25 mouse cellular contexts compared by ENCODE assay signal in the genomic region with DNA sequence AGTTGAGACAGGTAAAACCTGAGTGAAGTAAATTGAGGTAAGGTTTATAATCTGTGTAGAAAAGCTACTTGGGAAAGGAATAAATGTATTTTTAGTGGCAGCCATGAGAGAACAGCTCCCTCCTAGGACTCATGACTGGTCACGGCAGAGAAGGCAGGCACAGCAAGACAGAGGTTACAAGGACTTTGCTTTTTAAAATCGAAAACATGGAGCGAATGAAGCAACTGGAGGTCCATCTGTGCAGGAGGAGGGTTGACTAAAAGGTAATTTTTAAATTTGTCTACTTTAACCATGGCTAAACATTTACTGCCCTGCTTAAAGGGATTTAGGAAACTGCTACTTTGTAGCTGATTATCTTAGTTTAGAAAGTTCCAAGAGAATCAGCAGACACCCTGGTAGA. TPM values are rescaled to one million over a fixed set of nuclear protein-coding genes. Genes with fewer than 3 reads are reported as not detected.
"Had no signal": no experiment of that assay in that cellular context is flagged by ENCODE, and none has a peak within 500 bp of the region (broad histone marks: within the 10 kb centered on the region; RNA-seq: fewer than 3 reads in every experiment).

No protein-coding gene starts in this region.

- DNase-seq: layer of hippocampus, adult 9-11 months; liver; lung, adult 18-20 months; lung, postnatal 10 days; lung, postnatal 36 days; midbrain, embryonic 14.5 days; right cerebral cortex, adult 18-20 months; right cerebral cortex, postnatal 14 days; right cerebral cortex, postnatal 4 days; thymus, adult 2 months; thymus, postnatal 14 days; thymus, postnatal 4 days had no signal

- H3K9ac ChIP-seq: hindbrain, embryonic 15.5 days; intestine, embryonic 15.5 days; limb, embryonic 13.5 days; liver, embryonic 12.5 days; liver, embryonic 15.5 days; lung, embryonic 15.5 days had no signal

- ATAC-seq: intestine, embryonic 15.5 days; liver, embryonic 12.5 days had no signal

- H3K27ac ChIP-seq: hindbrain, embryonic 15.5 days; intestine, embryonic 15.5 days; layer of hippocampus, adult 2 months; limb, embryonic 10.5 days; limb, embryonic 13.5 days; liver, embryonic 12.5 days; liver, embryonic 15.5 days; lung, embryonic 15.5 days; stomach, postnatal 0 days had no signal

- H3K4me2 ChIP-seq: hindbrain, embryonic 15.5 days; intestine, embryonic 15.5 days; limb, embryonic 13.5 days; liver, embryonic 12.5 days; liver, embryonic 15.5 days; lung, embryonic 15.5 days; midbrain, embryonic 11.5 days had no signal

- H3K4me3 ChIP-seq: hindbrain, embryonic 15.5 days; intestine, embryonic 15.5 days; layer of hippocampus, adult 2 months; limb, embryonic 10.5 days; limb, embryonic 13.5 days; liver, embryonic 12.5 days; liver, embryonic 15.5 days; lung, embryonic 15.5 days; megakaryocyte, embryonic 14.5 days had no signal

- H3K27me3 ChIP-seq: hindbrain, embryonic 15.5 days; intestine, embryonic 15.5 days; limb, embryonic 13.5 days; liver, embryonic 12.5 days; liver, embryonic 15.5 days; lung, embryonic 15.5 days; megakaryocyte, embryonic 14.5 days had no signal

- H3K9me3 ChIP-seq: hindbrain, embryonic 15.5 days; intestine, embryonic 15.5 days; limb, embryonic 10.5 days; limb, embryonic 13.5 days; liver, embryonic 12.5 days; liver, embryonic 15.5 days; lung, embryonic 15.5 days; megakaryocyte, embryonic 14.5 days had no signal

- H3K4me1 ChIP-seq: hindbrain, embryonic 15.5 days; intestine, embryonic 15.5 days; limb, embryonic 10.5 days; limb, embryonic 13.5 days; liver, embryonic 12.5 days; liver, embryonic 15.5 days; lung, embryonic 15.5 days; megakaryocyte, embryonic 14.5 days had no signal

RNA-seq across cellular contexts. Expression of a gene that starts 50.1 kb away (rescaled TPM):
- polyA plus RNA-seq: intestine, embryonic 15.5 days; large intestine, adult 2 months; limb, embryonic 10.5 days; liver, embryonic 12.5 days; liver, embryonic 15.5 days; midbrain, embryonic 11.5 days; stomach, embryonic 14.5 days; stomach, postnatal 0 days had no signal
